Mouse (Mus musculus): ENCODE measurements at regions not wholly inside any gene's neighbourhood (a gene's known extent, or its start where the extent isn't known, plus 50 kb on each side); places are given as distances from the start of the nearest gene placed in this dataset.

- TF ChIP-seq POLR2A (IDR thresholded peaks at IDR 0.05; ENCODE audit: low read depth, low read length) (no peak), CTCF (conservative IDR thresholded peaks at IDR 0.05; ENCODE audit: insufficient read depth, insufficient read length, low read depth, low read length) (no peak)
These were observed 328.5 kb downstream of the Tmem182 start for GRCm38 (mm10) chr1:41133946-41134345.
